15 mouse cellular contexts compared by ENCODE assay signal in genomic region chr1:160298893-160299292, GRCm38 (mm10).
"Had no signal": no experiment of that assay in that cellular context is flagged by ENCODE, and none has a peak within 500 bp of the region (broad histone marks: within the 10 kb centered on the region; RNA-seq: fewer than 3 reads in every experiment).

No protein-coding gene starts in this region.

- H3K4me3 ChIP-seq: intestine, embryonic 15.5 days; layer of hippocampus, adult 2 months; limb, embryonic 12.5 days; lung, embryonic 15.5 days; neural tube, embryonic 12.5 days had no signal

- H3K27me3 ChIP-seq: intestine, embryonic 15.5 days; limb, embryonic 12.5 days; lung, embryonic 15.5 days; neural tube, embryonic 12.5 days had no signal

- H3K36me3 ChIP-seq: intestine, embryonic 15.5 days; limb, embryonic 12.5 days; lung, embryonic 15.5 days; neural tube, embryonic 12.5 days had no signal

- DNase-seq: kidney, adult 18-20 months; kidney, postnatal 10 days; kidney, postnatal 4 days; lung, postnatal 14 days; midbrain, embryonic 14.5 days; retina, postnatal 1 day; right cerebral cortex, postnatal 4 days; spleen, adult 18-20 months; thymus, adult 18-20 months; thymus, postnatal 14 days had no signal

- H3K4me2 ChIP-seq: intestine, embryonic 15.5 days; limb, embryonic 12.5 days; lung, embryonic 15.5 days; neural tube, embryonic 12.5 days had no signal

- H3K27ac ChIP-seq: intestine, embryonic 15.5 days; layer of hippocampus, adult 2 months; limb, embryonic 12.5 days; lung, embryonic 15.5 days; neural tube, embryonic 12.5 days had no signal

- H3K4me1 ChIP-seq: intestine, embryonic 15.5 days; lung, embryonic 15.5 days; neural tube, embryonic 12.5 days had no signal

- ATAC-seq: intestine, embryonic 15.5 days had no signal

- H3K9ac ChIP-seq: intestine, embryonic 15.5 days; limb, embryonic 12.5 days; lung, embryonic 15.5 days; neural tube, embryonic 12.5 days had no signal

- H3K9me3 ChIP-seq: intestine, embryonic 15.5 days; limb, embryonic 12.5 days; lung, embryonic 15.5 days; neural tube, embryonic 12.5 days had no signal
